Mouse (Mus musculus) MEL (cell line): ENCODE results near the gene Tpst2.

Experiments used
- CTCF ChIP-seq, 3 experiments: IDR thresholded peaks in 2 of 3; conservative IDR thresholded peaks in 1 of 3; 2 replicates each; pipeline ENCODE4 v1.5.1; 2011 to 2012; ENCODE audit warnings: low read length in 3 of 3, low read depth in 2 of 3, mild to moderate bottlenecking in 2 of 3, improper control_type of control experiment in 1 of 3, inconsistent platforms in 1 of 3, mixed read lengths in 1 of 3, moderate library complexity in 1 of 3; ENCODE audit not compliant: control insufficient read depth in 1 of 3, insufficient read depth in 1 of 3, poor library complexity in 1 of 3, severe bottlenecking in 1 of 3
- ZNF384 ChIP-seq: IDR thresholded peaks from 2 replicates; pipeline ENCODE4 v1.6.1; 2012; ENCODE audit warnings: low read depth, mild to moderate bottlenecking, inconsistent platforms, low read length, improper control_type of control experiment

- TF ChIP-seq CTCF (IDR thresholded peaks at IDR 0.05 in 2 of 3, conservative IDR thresholded peaks at IDR 0.05 in 1 of 3; ENCODE audit: control insufficient read depth in 1 of 3, insufficient read depth in 1 of 3, low read depth in 2 of 3, low read length in 3 of 3, poor library complexity in 1 of 3, severe bottlenecking in 1 of 3) (no peak), ZNF384 (no peak)
These were observed 50.0 kb downstream of the Tpst2 start for GRCm38 (mm10) chr5:112326446-112327009.
